Mouse (Mus musculus) brain, embryonic 14.5 days (tissue): ENCODE results near the gene Rbm15b.

Experiments used
- CTCF ChIP-seq: fragments of 200-500 bp; IDR thresholded peaks from 2 replicates; pipeline ENCODE4 v1.5.1; 2012; ENCODE audit warnings: inconsistent platforms, mild to moderate bottlenecking, moderate library complexity, borderline replicate concordance; ENCODE audit not compliant: insufficient read depth, insufficient read length; ENCODE audit errors: extremely low read depth
- POLR2A ChIP-seq: fragments of 200-500 bp; IDR thresholded peaks from 2 replicates; pipeline ENCODE4 v1.6.1; 2012; ENCODE audit warnings: mild to moderate bottlenecking, inconsistent platforms, borderline replicate concordance; ENCODE audit not compliant: poor library complexity, insufficient read depth, insufficient read length, severe bottlenecking; ENCODE audit errors: extremely low read depth

GRCm38 (mm10) chr9:106884306-106884705 is 2.9 kb downstream of the Rbm15b start:
- no peak for TF ChIP-seq CTCF
- TF ChIP-seq POLR2A, result no peak
